Mouse (Mus musculus) neural tube, embryonic 11.5 days (tissue): ENCODE results near the gene Trf. TPM values are rescaled to one million over a fixed set of nuclear protein-coding genes. Genes with fewer than 3 reads are reported as not detected.

Source experiments
- ATAC-seq: fragments of 200-750 bp; cut with Nextera tagmentation; 2 replicates; pipeline ENCODE4 v1.8.0; 2017; ENCODE audit warnings: moderate number of reproducible peaks, mild to moderate bottlenecking, moderate TSS enrichment, moderate library complexity; ENCODE audit not compliant: insufficient read depth, low FRiP score, low TSS enrichment
- DNase-seq: peaks from one replicate; pipeline ENCODE4 v3.0.0-alpha.2; 2015; ENCODE audit warnings: low spot score
- H3K27ac ChIP-seq: fragments of 300-500 bp; sonication (generic); 2 replicates; pipeline ENCODE4 v1.5.1; 2014; ENCODE audit warnings: low read depth, mild to moderate bottlenecking, low read length
- H3K27me3 ChIP-seq: fragments of 300-500 bp; sonication (generic); 2 replicates; pipeline ENCODE4 v1.6.1; 2014; ENCODE audit warnings: mild to moderate bottlenecking, low read length, mixed read lengths; ENCODE audit not compliant: control insufficient read depth, insufficient read depth
- H3K36me3 ChIP-seq: fragments of 300-500 bp; sonication (generic); 2 replicates; pipeline ENCODE4 v1.6.1; 2014; ENCODE audit warnings: mild to moderate bottlenecking, low read length, moderate library complexity, mixed read lengths; ENCODE audit not compliant: control insufficient read depth, insufficient read depth
- H3K4me1 ChIP-seq: fragments of 300-500 bp; sonication (generic); 2 replicates; pipeline ENCODE4 v1.6.1; 2014; ENCODE audit warnings: low read length, mixed read lengths; ENCODE audit not compliant: control insufficient read depth, insufficient read depth
- H3K4me2 ChIP-seq: fragments of 300-500 bp; sonication (generic); 2 replicates; pipeline ENCODE4 v1.6.1; 2014; ENCODE audit warnings: low read depth, mild to moderate bottlenecking, moderate library complexity
- H3K4me3 ChIP-seq: fragments of 300-500 bp; sonication (generic); 2 replicates; pipeline ENCODE4 v1.5.1; 2014; ENCODE audit warnings: low read depth, low read length
- H3K9ac ChIP-seq: fragments of 300-500 bp; sonication (generic); 2 replicates; pipeline ENCODE4 v1.6.1; 2014; ENCODE audit warnings: mild to moderate bottlenecking, low read length
- H3K9me3 ChIP-seq: fragments of 300-500 bp; sonication (generic); 2 replicates; pipeline ENCODE4 v1.6.1; 2016; ENCODE audit warnings: low read length; ENCODE audit not compliant: control insufficient read depth
- WGBS: fragments of 180-500 bp; shearing (Covaris S2); extraction: QIAGEN DNeasy Blood & Tissue Kit; methylation state at CpG from one replicate; pipeline ENCODE4 v1.1.7; 2014; 5-methylcytosine and 5-hydroxymethylcytosine counted together
- polyA plus RNA-seq: library from polyadenylated mRNA; unstranded; fragments of >200 nt; fragmentation: Nextera tagmentation; extraction: Ambion mirVana; gene quantifications from 2 replicates; pipeline ENCODE4 v1.2.1, GENCODE M21; 2014

Trf gene
- polyA plus RNA-seq, 1 experiment from 2014 or later: 28.5 TPM

GRCm38 (mm10) chr9:103229037-103229867 is 992 bp downstream of the Trf start:
- Histone ChIP-seq H3K36me3 (no peaks in the 10 kb centered on the region), H3K27me3 (no peaks in the 10 kb centered on the region), H3K9me3 (no peaks in the 10 kb centered on the region), H3K27ac (no peak overlapping the region), H3K4me1 (no peaks in the 10 kb centered on the region), H3K4me2 (no peak overlapping the region), H3K4me3 (no peak overlapping the region), H3K9ac (no peak overlapping the region)
- DNase-seq (no peak), ATAC-seq (no peak)
- WGBS: 81% methylated on average over 15 of the region's 15 CpGs

- H3K27ac ChIP-seq: no peak overlapping the region
- H3K4me1 ChIP-seq: no peaks in the 10 kb centered on the region
- H3K4me3 ChIP-seq: no peak overlapping the region
- no peaks in the 10 kb centered on the region for H3K36me3 ChIP-seq
- no peak for DNase-seq
- H3K27me3 ChIP-seq: no peaks in the 10 kb centered on the region
- no peak overlapping the region for H3K9ac ChIP-seq
- no peak for ATAC-seq
- H3K4me2 ChIP-seq: no peak overlapping the region
- 87% methylated on average over 13 of the region's 13 CpGs for WGBS
- no peaks in the 10 kb centered on the region for H3K9me3 ChIP-seq
These were observed 1.8 kb downstream of the Trf start for GRCm38 (mm10) chr9:103228370-103229003.

- H3K27me3 ChIP-seq: no peaks in the 10 kb centered on the region
- H3K9ac ChIP-seq: no peak overlapping the region
- 85% methylated on average over 16 of the region's 16 CpGs for WGBS
- DNase-seq (no peak), ATAC-seq (no peak)
- H3K36me3 ChIP-seq: no peaks in the 10 kb centered on the region
- H3K4me3 ChIP-seq: no peak overlapping the region
- H3K4me2 ChIP-seq: no peak overlapping the region
- no peak overlapping the region for H3K27ac ChIP-seq
- H3K4me1 ChIP-seq: no peaks in the 10 kb centered on the region
- H3K9me3 ChIP-seq: no peaks in the 10 kb centered on the region
These were observed 2.5 kb downstream of the Trf start for GRCm38 (mm10) chr9:103227760-103228159.

- Histone ChIP-seq H3K27ac (no peak overlapping the region), H3K4me3 (no peak overlapping the region), H3K4me1 (no peaks in the 10 kb centered on the region), H3K4me2 (no peak overlapping the region), H3K27me3 (no peaks in the 10 kb centered on the region), H3K36me3 (no peaks in the 10 kb centered on the region), H3K9me3 (no peaks in the 10 kb centered on the region), H3K9ac (no peak overlapping the region)
- 94% methylated on average over 15 of the region's 15 CpGs for WGBS
- DNase-seq (no peak), ATAC-seq (no peak)
These were observed 3.4 kb downstream of the Trf start for GRCm38 (mm10) chr9:103226806-103227205.

GRCm38 (mm10) chr9:103225464-103225863 is 4.8 kb downstream of the Trf start:
- Histone ChIP-seq H3K9me3 (no peaks in the 10 kb centered on the region), H3K9ac (no peak overlapping the region), H3K4me1 (no peaks in the 10 kb centered on the region), H3K4me3 (no peak overlapping the region), H3K4me2 (no peak overlapping the region), H3K27ac (no peak overlapping the region), H3K36me3 (no peaks in the 10 kb centered on the region), H3K27me3 (no peaks in the 10 kb centered on the region)
- 64% methylated on average over 3 of the region's 3 CpGs for WGBS
- ATAC-seq (no peak), DNase-seq (no peak)

- WGBS: 95% methylated on average over 7 of the region's 7 CpGs
- H3K4me2 ChIP-seq: no peak overlapping the region
- H3K4me3 ChIP-seq: no peak overlapping the region
- H3K4me1 ChIP-seq: no peaks in the 10 kb centered on the region
- H3K9me3 ChIP-seq: no peaks in the 10 kb centered on the region
- H3K36me3 ChIP-seq: no peaks in the 10 kb centered on the region
- no peak overlapping the region for H3K9ac ChIP-seq
- H3K27me3 ChIP-seq: no peaks in the 10 kb centered on the region
- DNase-seq (no peak), ATAC-seq (no peak)
- no peak overlapping the region for H3K27ac ChIP-seq
These were observed 5.5 kb downstream of the Trf start for GRCm38 (mm10) chr9:103224721-103225120.

GRCm38 (mm10) chr9:103214281-103214680 is 16.0 kb downstream of the Trf start:
- 87% methylated on average over 6 of the region's 6 CpGs for WGBS
- Histone ChIP-seq H3K27me3 (no peaks in the 10 kb centered on the region), H3K4me3 (no peak overlapping the region)

GRCm38 (mm10) chr9:103213631-103214030 is 16.6 kb downstream of the Trf start:
- no peak for ATAC-seq
- WGBS: 79% methylated on average over 2 of the region's 2 CpGs

More at GRCm38 (mm10) chr9:103214281-103214680, 16.0 kb downstream of the Trf start:
- Histone ChIP-seq H3K4me1 (no peaks in the 10 kb centered on the region), H3K36me3 (no peaks in the 10 kb centered on the region), H3K27ac (no peak overlapping the region), H3K9ac (no peak overlapping the region), H3K9me3 (no peaks in the 10 kb centered on the region), H3K4me2 (no peak overlapping the region)
- DNase-seq: no peak
- no peak for ATAC-seq

More at GRCm38 (mm10) chr9:103213631-103214030, 16.6 kb downstream of the Trf start:
- no peaks in the 10 kb centered on the region for H3K36me3 ChIP-seq
- H3K4me2 ChIP-seq: no peak overlapping the region
- H3K9ac ChIP-seq: no peak overlapping the region
- no peaks in the 10 kb centered on the region for H3K27me3 ChIP-seq
- H3K27ac ChIP-seq: no peak overlapping the region
- DNase-seq: no peak
- H3K9me3 ChIP-seq: no peaks in the 10 kb centered on the region
- H3K4me3 ChIP-seq: no peak overlapping the region
- H3K4me1 ChIP-seq: no peaks in the 10 kb centered on the region
